Mouse (Mus musculus): ENCODE measurements at regions not wholly inside any gene's neighbourhood (a gene's known extent, or its start where the extent isn't known, plus 50 kb on each side); places are given as distances from the start of the nearest gene placed in this dataset.

- TF ChIP-seq EP300 (IDR thresholded peaks at IDR 0.05) (no peak), CTCF (IDR thresholded peaks at IDR 0.05) (no peak)
Measured at GRCm38 (mm10) chr15:59752277-59752676, 264.1 kb downstream of the 4933412E24Rik start.
